Mouse (Mus musculus): ENCODE measurements around the gene Zdhhc22. TPM values are rescaled to one million over a fixed set of nuclear protein-coding genes. Genes with fewer than 3 reads are reported as not detected.

The Zdhhc22 gene
- polyA plus RNA-seq, 1 experiment from 2014 or later, result 6.0 TPM

DNA sequence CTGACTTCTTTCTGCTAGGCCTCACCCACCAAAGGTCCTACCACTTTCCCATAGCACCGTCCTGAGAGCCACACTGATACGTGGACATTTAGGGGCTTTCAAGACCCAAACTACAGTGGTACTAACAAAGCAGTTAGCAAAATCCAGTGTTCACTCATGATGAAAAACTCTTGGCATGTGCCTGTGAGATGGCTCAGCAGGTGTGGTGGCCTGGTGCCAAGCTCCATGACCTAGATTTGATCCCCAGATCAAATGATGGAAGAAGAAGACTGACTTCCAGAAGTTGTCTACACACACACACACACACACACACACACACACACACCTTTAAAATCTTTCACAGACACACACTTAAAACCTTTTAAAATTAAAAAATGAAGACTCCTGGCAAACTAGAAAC is 28.5 kb upstream of the Zdhhc22 start:
- ATAC-seq, result no peak
- H3K27ac ChIP-seq, result no peak overlapping the region
- H3K4me1 ChIP-seq (replicated peaks), result no peaks in the 10 kb centered on the region
- WGBS, result 86% methylated on average over 2 of the region's 2 CpGs
- no peak overlapping the region for H3K4me3 ChIP-seq (replicated peaks)
- H3K9ac ChIP-seq (replicated peaks), result no peak overlapping the region
- H3K36me3 ChIP-seq, result no peaks in the 10 kb centered on the region
- H3K9me3 ChIP-seq, result no peaks in the 10 kb centered on the region
- H3K4me2 ChIP-seq (replicated peaks), result no peak overlapping the region
- H3K27me3 ChIP-seq, result no peaks in the 10 kb centered on the region

- ATAC-seq, result no peak
- no peak overlapping the region for H3K4me2 ChIP-seq (replicated peaks)
- H3K4me1 ChIP-seq (replicated peaks), result no peaks in the 10 kb centered on the region
- no peak overlapping the region for H3K27ac ChIP-seq
- no peaks in the 10 kb centered on the region for H3K27me3 ChIP-seq
- H3K9me3 ChIP-seq, result no peaks in the 10 kb centered on the region
- no peak overlapping the region for H3K9ac ChIP-seq (replicated peaks)
- 50% methylated on average over 3 of the region's 3 CpGs for WGBS
- H3K36me3 ChIP-seq, result no peaks in the 10 kb centered on the region
- no peak overlapping the region for H3K4me3 ChIP-seq (replicated peaks)
These were observed 26.8 kb upstream of the Zdhhc22 start for GRCm38 (mm10) chr12:87017041-87017440.

DNA sequence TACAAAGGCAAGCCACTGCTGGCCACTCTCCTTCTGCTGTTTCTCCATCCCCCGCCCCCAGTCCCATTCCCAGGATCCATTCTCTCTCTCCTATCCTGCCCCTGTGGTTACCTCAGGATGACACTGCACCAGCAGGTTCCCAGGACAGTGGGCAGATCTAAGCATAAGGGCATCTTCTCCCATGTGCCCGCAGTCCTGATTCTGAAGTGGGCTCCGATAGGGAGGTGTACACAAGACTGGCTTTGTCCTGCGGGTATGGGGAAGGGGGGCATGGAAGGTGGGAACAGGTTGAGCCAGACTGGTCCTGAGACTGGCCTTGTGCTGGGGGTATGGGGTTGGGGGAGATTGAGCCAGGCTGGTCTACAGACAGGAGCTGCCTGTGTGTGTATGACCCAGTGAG is 14.4 kb upstream of the Zdhhc22 start:
- Histone ChIP-seq H3K4me3 (replicated peaks) (no peak overlapping the region), H3K9ac (replicated peaks) (no peak overlapping the region), H3K4me2 (replicated peaks) (no peak overlapping the region), H3K4me1 (replicated peaks) (peaks cover 22% of the 10 kb centered on the region), H3K9me3 (no peaks in the 10 kb centered on the region), H3K36me3 (no peaks in the 10 kb centered on the region), H3K27ac (peak overlapping the region; percentile 22; the same call in 1 of the 2 replicates), H3K27me3 (no peaks in the 10 kb centered on the region)
- 85% methylated on average over 4 of the region's 4 CpGs for WGBS
- ATAC-seq, result no peak

DNA sequence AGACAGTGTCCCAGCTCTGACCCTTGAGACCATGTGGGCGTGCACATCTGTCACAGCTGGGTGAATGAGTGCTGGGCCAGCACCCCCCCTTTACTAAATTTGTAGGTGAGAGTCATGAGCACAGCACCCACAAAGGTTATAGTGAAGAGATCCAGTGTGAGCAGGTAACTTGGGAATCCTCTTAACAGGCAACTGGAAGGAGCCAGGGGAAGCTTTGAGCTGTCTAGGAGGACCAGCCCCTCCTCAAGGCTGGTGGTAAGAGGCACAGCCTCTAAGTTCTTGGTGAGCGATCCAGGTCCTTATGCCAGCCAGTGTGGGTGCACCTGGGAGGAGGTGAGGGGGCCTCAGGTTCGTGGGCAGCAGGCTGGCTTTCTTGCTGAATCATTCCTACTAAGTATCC is 13.4 kb upstream of the Zdhhc22 start:
- Histone ChIP-seq H3K4me2 (replicated peaks) (no peak overlapping the region), H3K4me3 (replicated peaks) (no peak overlapping the region), H3K36me3 (no peaks in the 10 kb centered on the region), H3K4me1 (replicated peaks) (peaks cover 22% of the 10 kb centered on the region), H3K9me3 (no peaks in the 10 kb centered on the region), H3K27me3 (no peaks in the 10 kb centered on the region), H3K9ac (replicated peaks) (no peak overlapping the region), H3K27ac (no peak overlapping the region)
- WGBS, result 57% methylated on average over 3 of the region's 3 CpGs
- ATAC-seq, result no peak

GRCm38 (mm10) chr12:87002815-87003214 is 12.6 kb upstream of the Zdhhc22 start:
- ATAC-seq, result no peak
- H3K36me3 ChIP-seq, result no peaks in the 10 kb centered on the region
- peaks cover 22% of the 10 kb centered on the region for H3K4me1 ChIP-seq (replicated peaks)
- no peak overlapping the region for H3K4me3 ChIP-seq (replicated peaks)
- H3K27ac ChIP-seq, result no peak overlapping the region
- no peaks in the 10 kb centered on the region for H3K9me3 ChIP-seq
- no peak overlapping the region for H3K4me2 ChIP-seq (replicated peaks)
- WGBS, result 87% methylated on average over 7 of the region's 7 CpGs
- H3K27me3 ChIP-seq, result no peaks in the 10 kb centered on the region
- H3K9ac ChIP-seq (replicated peaks), result no peak overlapping the region

DNA sequence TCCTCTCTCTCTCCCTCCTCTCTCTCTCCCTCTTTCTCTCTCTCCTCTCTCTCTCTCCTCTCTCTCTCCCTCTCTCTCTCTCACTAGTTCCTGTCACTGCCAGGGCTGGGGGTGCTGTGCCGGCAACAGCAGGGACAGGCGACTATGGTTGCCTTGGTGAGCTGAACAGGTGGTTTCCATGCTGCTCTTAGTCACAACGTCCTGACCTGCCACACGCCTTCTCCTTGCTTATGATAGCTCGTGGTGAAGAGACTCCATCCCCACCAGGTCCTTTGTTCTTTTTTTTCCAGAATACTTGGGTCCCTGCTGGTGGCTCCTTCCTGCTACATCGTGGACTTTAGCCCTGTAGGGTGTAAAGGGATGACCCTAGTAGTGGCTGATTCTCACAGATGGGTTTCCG is 12.0 kb upstream of the Zdhhc22 start:
- WGBS, result 61% methylated on average over 7 of the region's 7 CpGs
- Histone ChIP-seq H3K4me1 (replicated peaks) (peaks cover 22% of the 10 kb centered on the region), H3K27me3 (no peaks in the 10 kb centered on the region), H3K36me3 (no peaks in the 10 kb centered on the region), H3K9ac (replicated peaks) (no peak overlapping the region), H3K4me2 (replicated peaks) (no peak overlapping the region), H3K27ac (no peak overlapping the region), H3K9me3 (no peaks in the 10 kb centered on the region), H3K4me3 (replicated peaks) (no peak overlapping the region)
- no peak for ATAC-seq

- no peak overlapping the region for H3K4me2 ChIP-seq (replicated peaks)
- H3K9me3 ChIP-seq, result no peaks in the 10 kb centered on the region
- peak; percentile 63 for ATAC-seq
- H3K4me1 ChIP-seq (replicated peaks), result peaks cover 22% of the 10 kb centered on the region
- no peaks in the 10 kb centered on the region for H3K36me3 ChIP-seq
- no peak overlapping the region for H3K27ac ChIP-seq
- no peaks in the 10 kb centered on the region for H3K27me3 ChIP-seq
- no peak overlapping the region for H3K9ac ChIP-seq (replicated peaks)
- 46% methylated on average over 6 of the region's 6 CpGs for WGBS
- H3K4me3 ChIP-seq (replicated peaks), result no peak overlapping the region
These were observed 10.6 kb upstream of the Zdhhc22 start for GRCm38 (mm10) chr12:87000840-87001176.

DNA sequence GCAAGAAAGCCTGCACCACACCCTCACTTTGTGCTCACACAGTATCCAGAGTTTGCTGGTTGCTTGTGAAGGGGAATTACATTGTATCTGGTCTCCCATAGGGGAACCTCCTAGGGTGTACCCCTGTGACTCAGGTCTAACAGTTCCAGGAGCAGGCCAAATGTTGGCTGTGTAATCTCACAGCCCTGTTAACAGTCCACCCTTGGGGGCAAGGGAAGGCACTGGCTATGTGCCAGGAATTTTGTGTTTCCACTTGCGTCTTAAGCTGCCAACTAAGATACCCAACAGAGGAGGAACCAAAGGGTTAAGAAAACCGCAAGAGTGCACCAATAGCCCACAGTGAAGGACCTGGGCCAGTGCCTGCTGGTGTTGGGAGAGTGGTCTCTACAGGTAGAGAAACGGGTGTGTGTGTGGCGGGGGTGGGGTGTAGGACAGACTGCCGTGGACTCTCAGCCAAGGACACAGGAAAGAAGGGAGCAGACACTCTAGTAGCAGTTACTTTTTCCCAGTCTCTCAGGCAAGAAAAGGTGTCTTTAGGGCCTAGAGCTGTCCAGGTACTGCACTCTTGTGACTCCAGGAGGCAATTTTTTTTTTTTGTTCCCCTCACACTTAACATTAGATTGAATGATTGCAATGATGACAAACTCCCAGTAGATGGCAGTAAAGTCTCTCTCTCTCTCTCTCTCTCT is 10.1 kb upstream of the Zdhhc22 start:
- no peak overlapping the region; the same call in 1 of the 2 replicates for H3K27ac ChIP-seq
- peak; percentile 28 for ATAC-seq
- no peaks in the 10 kb centered on the region for H3K9me3 ChIP-seq
- peaks cover 17% of the 10 kb centered on the region for H3K4me1 ChIP-seq (replicated peaks)
- H3K27me3 ChIP-seq, result no peaks in the 10 kb centered on the region
- no peaks in the 10 kb centered on the region for H3K36me3 ChIP-seq
- H3K9ac ChIP-seq (replicated peaks), result no peak overlapping the region
- H3K4me2 ChIP-seq (replicated peaks), result no peak overlapping the region
- WGBS, result 61% methylated on average over 5 of the region's 5 CpGs
- H3K4me3 ChIP-seq (replicated peaks), result no peak overlapping the region

DNA sequence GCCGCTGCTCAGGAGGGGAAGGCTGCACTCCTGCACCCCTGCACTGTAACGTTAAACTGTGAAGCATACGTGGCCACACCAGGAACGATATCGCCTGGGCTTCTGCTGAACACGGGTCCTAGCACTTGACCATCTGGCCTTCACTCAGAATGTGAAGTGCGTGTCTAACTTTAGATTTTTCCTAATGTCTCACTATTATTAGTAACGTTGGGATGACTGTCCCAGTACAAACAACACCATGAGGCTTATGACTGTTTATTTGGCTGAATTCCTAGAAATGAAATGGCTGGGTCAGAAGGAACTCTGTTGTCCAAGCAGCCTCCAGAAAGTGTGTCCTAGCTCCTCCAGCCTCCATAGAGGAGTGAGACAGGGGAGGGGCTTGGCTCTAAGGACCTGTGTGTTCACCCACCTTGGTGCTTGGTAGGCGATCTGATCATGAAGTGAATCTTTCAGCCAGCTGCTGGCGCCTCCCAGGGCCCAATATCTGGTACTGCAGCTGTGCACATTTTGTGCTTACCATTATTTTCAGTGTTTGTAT is 9.1 kb upstream of the Zdhhc22 start:
- H3K27me3 ChIP-seq, result no peaks in the 10 kb centered on the region
- H3K9me3 ChIP-seq, result no peaks in the 10 kb centered on the region
- 73% methylated on average over 10 of the region's 10 CpGs for WGBS
- H3K4me1 ChIP-seq (replicated peaks), result peaks cover 22% of the 10 kb centered on the region
- no peak overlapping the region for H3K4me2 ChIP-seq (replicated peaks)
- no peak for ATAC-seq
- no peak overlapping the region for H3K4me3 ChIP-seq (replicated peaks)
- no peaks in the 10 kb centered on the region for H3K36me3 ChIP-seq
- no peak overlapping the region for H3K9ac ChIP-seq (replicated peaks)
- no peak overlapping the region for H3K27ac ChIP-seq

DNA sequence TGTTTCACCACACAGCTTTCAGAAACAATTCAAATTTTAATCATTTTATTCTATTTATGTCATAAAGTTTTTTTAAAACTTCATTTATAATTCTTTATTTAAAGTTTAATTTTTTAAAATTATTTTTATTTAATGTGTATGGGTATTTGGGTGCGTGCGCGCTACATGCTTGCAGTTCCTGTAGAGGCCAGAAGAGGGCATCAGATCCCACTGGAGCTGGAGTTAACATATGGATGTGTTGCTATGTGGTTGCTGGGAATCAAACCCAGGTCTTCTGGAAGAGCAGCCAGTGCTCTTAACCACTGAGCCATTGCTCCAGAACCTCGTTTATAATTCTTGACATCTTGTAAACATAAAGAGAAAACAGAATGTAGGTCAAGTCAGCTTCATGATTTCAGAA is 8.5 kb upstream of the Zdhhc22 start:
- Histone ChIP-seq H3K4me1 (replicated peaks) (peaks cover 27% of the 10 kb centered on the region), H3K9me3 (no peaks in the 10 kb centered on the region), H3K36me3 (no peaks in the 10 kb centered on the region), H3K27me3 (no peaks in the 10 kb centered on the region), H3K27ac (no peak overlapping the region), H3K9ac (replicated peaks) (no peak overlapping the region), H3K4me2 (replicated peaks) (no peak overlapping the region), H3K4me3 (replicated peaks) (no peak overlapping the region)
- 89% methylated on average over 4 of the region's 4 CpGs for WGBS
- ATAC-seq, result no peak

GRCm38 (mm10) chr12:86995931-86996330 is 5.7 kb upstream of the Zdhhc22 start:
- Histone ChIP-seq H3K9ac (replicated peaks) (no peak overlapping the region), H3K27me3 (peaks cover 7% of the 10 kb centered on the region), H3K4me3 (replicated peaks) (no peak overlapping the region), H3K4me2 (replicated peaks) (no peak overlapping the region), H3K27ac (no peak overlapping the region), H3K9me3 (no peaks in the 10 kb centered on the region), H3K36me3 (no peaks in the 10 kb centered on the region), H3K4me1 (replicated peaks) (peaks cover 33% of the 10 kb centered on the region)
- ATAC-seq, result no peak
- 84% methylated on average over 6 of the region's 6 CpGs for WGBS

DNA sequence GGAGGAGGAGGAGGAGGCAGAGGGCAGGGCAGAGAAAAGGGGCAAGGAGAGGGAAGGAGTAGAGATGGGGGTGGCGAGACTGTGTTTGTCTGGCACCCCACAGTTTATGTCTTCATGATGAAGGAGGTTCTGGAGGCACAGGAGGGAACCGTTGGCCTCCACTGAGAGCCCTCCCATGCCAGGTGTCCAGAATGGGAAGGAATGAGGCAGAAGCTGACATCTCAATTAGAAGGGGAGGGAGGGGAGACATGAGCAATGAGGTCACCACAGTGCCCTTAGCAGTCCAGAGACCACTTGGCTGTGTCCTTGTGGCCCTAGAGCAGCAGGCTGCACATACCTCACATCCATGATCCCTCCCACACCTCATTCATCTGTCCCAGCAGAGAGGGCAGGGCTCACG is 4.5 kb upstream of the Zdhhc22 start:
- ATAC-seq, result no peak
- H3K9me3 ChIP-seq, result no peaks in the 10 kb centered on the region
- no peak overlapping the region for H3K4me3 ChIP-seq (replicated peaks)
- no peak overlapping the region for H3K9ac ChIP-seq (replicated peaks)
- peaks cover 38% of the 10 kb centered on the region for H3K4me1 ChIP-seq (replicated peaks)
- no peak overlapping the region for H3K27ac ChIP-seq
- no peak overlapping the region for H3K4me2 ChIP-seq (replicated peaks)
- 43% methylated on average over 3 of the region's 3 CpGs for WGBS
- H3K36me3 ChIP-seq, result no peaks in the 10 kb centered on the region
- H3K27me3 ChIP-seq, result peaks cover 16% of the 10 kb centered on the region

- 40% methylated on average over 4 of the region's 4 CpGs for WGBS
- H3K9ac ChIP-seq (replicated peaks), result no peak overlapping the region
- H3K27me3 ChIP-seq, result peaks cover 22% of the 10 kb centered on the region
- peaks cover 43% of the 10 kb centered on the region for H3K4me1 ChIP-seq (replicated peaks)
- ATAC-seq, result no peak
- no peaks in the 10 kb centered on the region for H3K9me3 ChIP-seq
- H3K36me3 ChIP-seq, result no peaks in the 10 kb centered on the region
- no peak overlapping the region for H3K4me2 ChIP-seq (replicated peaks)
- H3K4me3 ChIP-seq (replicated peaks), result no peak overlapping the region
- H3K27ac ChIP-seq, result no peak overlapping the region
These were observed 3.9 kb upstream of the Zdhhc22 start for GRCm38 (mm10) chr12:86994166-86994565.

Data from midbrain, embryonic 13.5 days (tissue).